Mouse (Mus musculus) hindbrain, embryonic 16.5 days (tissue): Measurements from ENCODE around the gene Nelfe. TPM values are rescaled to one million over a fixed set of nuclear protein-coding genes. Genes with fewer than 3 reads are reported as not detected.
A peak's percentile ranks its signal among the peaks of the same experiment; 100 is the strongest.

Experiments used
- ATAC-seq: fragments of 200-750 bp; cut with Nextera tagmentation; 2 replicates; pipeline ENCODE4 v1.8.0; 2017; ENCODE audit warnings: moderate TSS enrichment, moderate library complexity
- H3K27ac ChIP-seq: fragments of 300-500 bp; sonication (generic); 2 replicates; pipeline ENCODE4 v1.5.1; 2014; ENCODE audit warnings: low read depth, mild to moderate bottlenecking, control low read depth, low read length, moderate library complexity
- H3K27me3 ChIP-seq: fragments of 300-500 bp; sonication (generic); replicated peaks from 2 replicates; pipeline ENCODE4 v1.6.1; 2014; ENCODE audit warnings: low read length; ENCODE audit not compliant: control insufficient read depth, insufficient read depth
- H3K36me3 ChIP-seq: fragments of 300-500 bp; sonication (generic); 2 replicates; pipeline ENCODE4 v1.6.1; 2014; ENCODE audit warnings: mild to moderate bottlenecking, low read length, moderate library complexity, mixed read lengths; ENCODE audit not compliant: control insufficient read depth, insufficient read depth
- H3K4me1 ChIP-seq: fragments of 300-500 bp; sonication (generic); 2 replicates; pipeline ENCODE4 v1.6.1; 2014; ENCODE audit warnings: low read depth, low read length; ENCODE audit not compliant: control insufficient read depth, insufficient read depth
- H3K4me2 ChIP-seq: fragments of 300-500 bp; sonication (generic); 2 replicates; pipeline ENCODE4 v1.6.1; 2014; ENCODE audit warnings: mild to moderate bottlenecking, low read length, control low read depth, moderate library complexity
- H3K4me3 ChIP-seq: fragments of 300-500 bp; sonication (generic); 2 replicates; pipeline ENCODE4 v1.5.1; 2014; ENCODE audit warnings: mild to moderate bottlenecking, low read length, control low read depth, moderate library complexity
- H3K9ac ChIP-seq: fragments of 300-500 bp; sonication (generic); 2 replicates; pipeline ENCODE4 v1.6.1; 2014; ENCODE audit warnings: low read depth, mild to moderate bottlenecking, control low read depth, low read length, moderate library complexity
- H3K9me3 ChIP-seq: fragments of 300-500 bp; sonication (generic); 2 replicates; pipeline ENCODE4 v1.6.1; 2014; ENCODE audit warnings: mild to moderate bottlenecking, low read length, moderate library complexity; ENCODE audit not compliant: control insufficient read depth
- WGBS: fragments of 180-500 bp; shearing (Covaris S2); extraction: QIAGEN DNeasy Blood & Tissue Kit; methylation state at CpG from one replicate; pipeline ENCODE4 v1.1.7; 2014; 5-methylcytosine and 5-hydroxymethylcytosine counted together
- polyA plus RNA-seq: library from polyadenylated mRNA; unstranded; fragments of >200 nt; fragmentation: Nextera tagmentation; extraction: Ambion mirVana; gene quantifications from 2 replicates; pipeline ENCODE4 v1.2.1, GENCODE M21; 2015

The Nelfe gene
- polyA plus RNA-seq, 1 experiment from 2014 or later, result 78.9 TPM

- no peak overlapping the region for H3K4me3 ChIP-seq
- H3K36me3 ChIP-seq, result peaks cover 44% of the 10 kb centered on the region
- 93% methylated on average over 6 of the region's 6 CpGs for WGBS
- no peaks in the 10 kb centered on the region for H3K27me3 ChIP-seq
- no peak overlapping the region for H3K9ac ChIP-seq
- no peak overlapping the region for H3K27ac ChIP-seq
- H3K9me3 ChIP-seq, result no peaks in the 10 kb centered on the region
- no peak overlapping the region for H3K4me2 ChIP-seq
- ATAC-seq, result no peak
- peaks cover 13% of the 10 kb centered on the region for H3K4me1 ChIP-seq
These were observed 9.4 kb upstream of the Nelfe start for GRCm38 (mm10) chr17:34840736-34841307.

- 93% methylated on average over 13 of the region's 13 CpGs for WGBS
- Histone ChIP-seq H3K4me1 (peaks cover 6% of the 10 kb centered on the region), H3K27ac (no peak overlapping the region), H3K9me3 (no peaks in the 10 kb centered on the region), H3K4me2 (no peak overlapping the region), H3K27me3 (no peaks in the 10 kb centered on the region), H3K9ac (no peak overlapping the region), H3K36me3 (peaks cover 54% of the 10 kb centered on the region), H3K4me3 (no peak overlapping the region)
- no peak for ATAC-seq
These were observed 5.3 kb upstream of the Nelfe start for GRCm38 (mm10) chr17:34844884-34845283.

- no peak for ATAC-seq
- no peak overlapping the region for H3K9ac ChIP-seq
- 87% methylated on average over 6 of the region's 6 CpGs for WGBS
- H3K36me3 ChIP-seq, result peaks cover 38% of the 10 kb centered on the region
- no peak overlapping the region for H3K4me3 ChIP-seq
- H3K27ac ChIP-seq, result no peak overlapping the region
- H3K27me3 ChIP-seq, result no peaks in the 10 kb centered on the region
- peaks cover 19% of the 10 kb centered on the region for H3K4me1 ChIP-seq
- no peak overlapping the region for H3K4me2 ChIP-seq
- no peaks in the 10 kb centered on the region for H3K9me3 ChIP-seq
These were observed 3.0 kb upstream of the Nelfe start for GRCm38 (mm10) chr17:34847192-34847591.

- H3K4me1 ChIP-seq, result peaks cover 19% of the 10 kb centered on the region
- ATAC-seq, result no peak
- no peaks in the 10 kb centered on the region for H3K27me3 ChIP-seq
- H3K9me3 ChIP-seq, result no peaks in the 10 kb centered on the region
- no peak overlapping the region for H3K4me2 ChIP-seq
- H3K4me3 ChIP-seq, result no peak overlapping the region
- no peak overlapping the region for H3K9ac ChIP-seq
- no peak overlapping the region for H3K27ac ChIP-seq
- WGBS, result 94% methylated on average over 7 of the region's 7 CpGs
- H3K36me3 ChIP-seq, result peaks cover 38% of the 10 kb centered on the region
These were observed 2.6 kb upstream of the Nelfe start for GRCm38 (mm10) chr17:34847615-34848014.

GRCm38 (mm10) chr17:34850517-34851125 is 430 bp downstream of the Nelfe start:
- peaks cover 46% of the 10 kb centered on the region for H3K36me3 ChIP-seq
- peak overlapping the region; percentile 90 for H3K9ac ChIP-seq
- H3K9me3 ChIP-seq, result no peaks in the 10 kb centered on the region
- peak overlapping the region; percentile 94 for H3K4me2 ChIP-seq
- whole genome bisulfite sequencing, result 1% methylated on average over 25 of the region's 25 CpGs
- H3K27me3 ChIP-seq, result no peaks in the 10 kb centered on the region
- H3K27ac ChIP-seq, result peak overlapping the region; percentile 62
- no peak; the same call in 1 of the 2 replicates for ATAC-seq
- H3K4me3 ChIP-seq, result peak overlapping the region; percentile 85
- peaks cover 19% of the 10 kb centered on the region for H3K4me1 ChIP-seq

- no peak for ATAC-seq
- 80% methylated on average over 8 of the region's 8 CpGs for WGBS
- H3K4me3 ChIP-seq, result no peak overlapping the region
- H3K27ac ChIP-seq, result no peak overlapping the region
- no peak overlapping the region for H3K4me2 ChIP-seq
- H3K9me3 ChIP-seq, result no peaks in the 10 kb centered on the region
- peaks cover 25% of the 10 kb centered on the region for H3K36me3 ChIP-seq
- H3K4me1 ChIP-seq, result peaks cover 19% of the 10 kb centered on the region
- H3K9ac ChIP-seq, result no peak overlapping the region
- H3K27me3 ChIP-seq, result no peaks in the 10 kb centered on the region
These were observed 3.3 kb downstream of the Nelfe start for GRCm38 (mm10) chr17:34853511-34853910.

- 89% methylated on average over 3 of the region's 3 CpGs for WGBS
- H3K27ac ChIP-seq, result no peak overlapping the region
- no peak overlapping the region for H3K4me3 ChIP-seq
- H3K9me3 ChIP-seq, result no peaks in the 10 kb centered on the region
- no peak overlapping the region for H3K9ac ChIP-seq
- H3K27me3 ChIP-seq, result no peaks in the 10 kb centered on the region
- ATAC-seq, result no peak
- H3K36me3 ChIP-seq, result peaks cover 25% of the 10 kb centered on the region
- H3K4me1 ChIP-seq, result peaks cover 13% of the 10 kb centered on the region
- H3K4me2 ChIP-seq, result no peak overlapping the region
These were observed 4.6 kb downstream of the Nelfe start for GRCm38 (mm10) chr17:34854761-34855160.

- Histone ChIP-seq H3K4me1 (peaks cover 11% of the 10 kb centered on the region), H3K27me3 (no peaks in the 10 kb centered on the region), H3K36me3 (peaks cover 25% of the 10 kb centered on the region), H3K4me2 (no peak overlapping the region), H3K9me3 (no peaks in the 10 kb centered on the region), H3K27ac (no peak overlapping the region), H3K9ac (no peak overlapping the region), H3K4me3 (no peak overlapping the region)
- WGBS, result 41% methylated on average over 3 of the region's 3 CpGs
- ATAC-seq, result 0 out of 2 replicates have a peak, but pooled peaks have one; percentile 25
These were observed 5.6 kb downstream of the Nelfe start for GRCm38 (mm10) chr17:34855825-34856224.

- no peak overlapping the region for H3K4me2 ChIP-seq
- no peak overlapping the region for H3K9ac ChIP-seq
- no peaks in the 10 kb centered on the region for H3K9me3 ChIP-seq
- H3K4me3 ChIP-seq, result no peak overlapping the region
- H3K4me1 ChIP-seq, result no peaks in the 10 kb centered on the region
- peaks cover 14% of the 10 kb centered on the region for H3K36me3 ChIP-seq
- no peak for ATAC-seq
- no peak overlapping the region for H3K27ac ChIP-seq
- no peaks in the 10 kb centered on the region for H3K27me3 ChIP-seq
- WGBS, result 88% methylated on average over 4 of the region's 4 CpGs
These were observed 8.5 kb downstream of the Nelfe start for GRCm38 (mm10) chr17:34858670-34859069.
